Mouse (Mus musculus): ENCODE data around the gene Cdkn2c. TPM values are rescaled to one million over a fixed set of nuclear protein-coding genes. Genes with fewer than 3 reads are reported as not detected.

Gene Cdkn2c
- total and polyA plus RNA-seq, 2 experiments from 2014 or later = 6.4 to 13.4 TPM

DNA sequence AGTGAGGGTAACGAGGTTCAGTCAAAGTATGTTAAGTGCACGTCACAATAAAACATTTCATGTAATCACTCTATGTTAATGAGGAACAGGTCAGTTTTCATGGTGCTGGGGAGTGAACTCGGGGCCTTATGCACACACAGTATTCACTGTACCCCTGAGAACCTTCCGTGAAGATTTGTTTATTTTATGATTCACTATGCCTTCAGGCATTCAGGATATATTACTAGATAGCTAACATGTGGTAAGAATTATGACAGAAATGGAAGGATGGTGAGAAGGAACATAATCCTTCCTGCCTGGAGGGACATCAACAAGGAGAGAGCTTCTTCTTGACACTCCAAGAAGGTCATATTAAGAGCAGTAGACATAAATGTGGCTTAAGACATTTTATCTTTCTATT lies 19.7 kb downstream of the Cdkn2c start:
- Histone ChIP-seq H3K27ac (ENCODE audit: low read depth, low read length) (no peak overlapping the region), H3K9ac (no peak overlapping the region), H3K4me1 (ENCODE audit: insufficient read depth) (no peaks in the 10 kb centered on the region), H3K9me3 (ENCODE audit: low read length) (no peaks in the 10 kb centered on the region), H3K4me2 (ENCODE audit: low read depth) (no peak overlapping the region), H3K27me3 (ENCODE audit: insufficient read depth, low read length) (no peaks in the 10 kb centered on the region), H3K4me3 (ENCODE audit: low read depth, low read length) (no peak overlapping the region), H3K36me3 (ENCODE audit: insufficient read depth) (no peaks in the 10 kb centered on the region)
- WGBS = 83% methylated on average over 4 of the region's 4 CpGs
- no peak for DNase-seq
- no peak for TF ChIP-seq CTCF (IDR thresholded peaks at IDR 0.05; ENCODE audit: low read depth)
- no peak for ATAC-seq

DNA sequence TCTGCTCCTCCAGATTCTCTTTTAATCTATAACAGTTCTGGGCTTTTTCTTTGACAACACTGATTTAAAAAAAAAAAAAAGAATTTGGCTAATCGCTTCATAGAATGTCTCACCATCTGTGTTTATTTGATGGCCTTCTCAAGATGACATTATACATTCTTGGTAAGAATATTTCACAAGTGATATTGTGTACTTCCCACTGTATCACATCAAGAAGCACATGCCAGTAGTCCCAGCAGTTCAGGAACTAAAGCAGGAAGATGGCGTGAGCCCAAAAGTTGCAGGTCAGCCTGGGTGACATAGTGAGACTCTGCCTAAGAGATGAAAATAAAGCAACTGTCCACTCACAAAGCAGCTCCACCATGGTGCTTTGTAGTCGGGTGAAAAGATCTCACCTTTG lies 25.5 kb downstream of the Cdkn2c start:
- H3K4me3 ChIP-seq (ENCODE audit: low read depth, low read length) = no peak overlapping the region
- H3K4me1 ChIP-seq (ENCODE audit: insufficient read depth) = no peaks in the 10 kb centered on the region
- H3K4me2 ChIP-seq (ENCODE audit: low read depth) = no peak overlapping the region
- no peaks in the 10 kb centered on the region for H3K9me3 ChIP-seq (ENCODE audit: low read length)
- H3K27ac ChIP-seq (ENCODE audit: low read depth, low read length) = no peak overlapping the region
- no peak for TF ChIP-seq CTCF (IDR thresholded peaks at IDR 0.05; ENCODE audit: low read depth)
- ATAC-seq (peak; percentile 20; the same call in 1 of the 2 replicates), DNase-seq (no peak)
- H3K9ac ChIP-seq = no peak overlapping the region
- H3K27me3 ChIP-seq (ENCODE audit: insufficient read depth, low read length) = no peaks in the 10 kb centered on the region
- no peaks in the 10 kb centered on the region for H3K36me3 ChIP-seq (ENCODE audit: insufficient read depth)
- WGBS = 76% methylated on average over 3 of the region's 3 CpGs

DNA sequence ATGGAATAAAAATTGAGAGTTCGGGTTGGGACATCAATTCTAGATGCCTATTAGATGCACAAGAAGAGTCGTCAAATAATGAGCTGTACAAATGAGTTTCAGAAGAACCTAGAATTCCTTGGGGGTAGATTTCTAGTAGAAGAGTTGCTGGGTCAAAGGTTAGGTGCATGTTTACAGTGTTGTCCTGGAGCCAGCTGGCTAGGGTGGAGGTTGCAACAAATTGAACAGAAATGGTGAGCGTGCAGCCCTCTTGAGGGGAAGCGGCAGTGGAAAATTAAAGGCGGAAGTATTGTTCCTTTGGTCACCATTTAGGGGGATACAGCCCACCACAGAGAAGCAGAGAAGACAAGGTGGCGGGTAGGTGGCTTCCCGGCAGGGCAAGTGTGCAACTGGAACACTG lies 26.8 kb downstream of the Cdkn2c start:
- ATAC-seq (no peak), DNase-seq (no peak)
- no peaks in the 10 kb centered on the region for H3K9me3 ChIP-seq (ENCODE audit: low read length)
- WGBS = 90% methylated on average over 7 of the region's 7 CpGs
- no peaks in the 10 kb centered on the region for H3K27me3 ChIP-seq (ENCODE audit: insufficient read depth, low read length)
- H3K27ac ChIP-seq (ENCODE audit: low read depth, low read length) = no peak overlapping the region
- H3K36me3 ChIP-seq (ENCODE audit: insufficient read depth) = no peaks in the 10 kb centered on the region
- no peaks in the 10 kb centered on the region for H3K4me1 ChIP-seq (ENCODE audit: insufficient read depth)
- H3K4me2 ChIP-seq (ENCODE audit: low read depth) = no peak overlapping the region
- H3K9ac ChIP-seq = no peak overlapping the region
- H3K4me3 ChIP-seq (ENCODE audit: low read depth, low read length) = no peak overlapping the region
- TF ChIP-seq CTCF (IDR thresholded peaks at IDR 0.05; ENCODE audit: low read depth) = no peak

DNA sequence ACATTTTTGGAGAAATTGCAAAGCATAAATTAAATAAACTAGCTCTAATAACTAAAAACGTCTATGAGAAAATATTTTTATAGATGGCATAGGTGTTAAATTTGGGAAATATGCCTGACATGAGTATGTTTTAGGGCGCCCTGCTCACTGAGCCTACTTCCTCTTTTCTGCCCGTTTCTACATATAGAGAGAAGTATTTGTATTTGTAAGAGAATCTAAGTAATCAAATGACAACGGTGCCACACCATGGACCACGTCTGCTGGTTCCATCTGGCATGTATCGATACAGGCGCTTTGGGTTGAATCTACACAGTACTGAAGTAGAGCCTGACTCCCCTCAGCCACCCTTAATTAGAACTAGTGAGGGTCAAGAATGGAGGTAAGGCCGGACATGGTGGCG lies 27.6 kb downstream of the Cdkn2c start:
- Histone ChIP-seq H3K9ac (no peak overlapping the region), H3K4me1 (ENCODE audit: insufficient read depth) (no peaks in the 10 kb centered on the region), H3K27me3 (ENCODE audit: insufficient read depth, low read length) (no peaks in the 10 kb centered on the region), H3K36me3 (ENCODE audit: insufficient read depth) (no peaks in the 10 kb centered on the region), H3K9me3 (ENCODE audit: low read length) (no peaks in the 10 kb centered on the region), H3K4me2 (ENCODE audit: low read depth) (no peak overlapping the region), H3K27ac (ENCODE audit: low read depth, low read length) (no peak overlapping the region), H3K4me3 (ENCODE audit: low read depth, low read length) (no peak overlapping the region)
- ATAC-seq (no peak), DNase-seq (no peak)
- no peak for TF ChIP-seq CTCF (IDR thresholded peaks at IDR 0.05; ENCODE audit: low read depth)
- WGBS = 91% methylated on average over 9 of the region's 9 CpGs

DNA sequence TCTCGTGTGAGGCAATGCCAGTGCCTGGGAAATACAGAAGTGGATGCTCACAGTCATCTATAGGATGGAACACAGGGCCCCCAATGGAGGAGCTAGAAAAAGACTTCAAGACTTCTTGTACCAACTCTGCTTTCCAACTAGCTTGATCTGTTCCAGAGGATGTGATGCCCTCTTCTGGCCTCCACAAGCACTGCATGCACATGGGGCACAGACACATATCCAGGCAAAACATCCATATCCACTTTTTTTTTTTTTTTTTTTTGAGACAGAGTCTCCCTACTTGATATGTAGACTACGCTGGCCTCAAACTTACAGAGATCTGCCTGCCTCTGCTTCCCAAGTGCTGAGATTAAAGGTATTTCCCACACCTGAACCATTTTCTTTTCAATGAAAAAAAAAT lies 32.0 kb downstream of the Cdkn2c start:
- no peak for TF ChIP-seq CTCF (IDR thresholded peaks at IDR 0.05; ENCODE audit: low read depth)
- Histone ChIP-seq H3K27me3 (ENCODE audit: insufficient read depth, low read length) (no peaks in the 10 kb centered on the region), H3K4me3 (ENCODE audit: low read depth, low read length) (no peak overlapping the region), H3K9ac (no peak overlapping the region), H3K9me3 (ENCODE audit: low read length) (no peaks in the 10 kb centered on the region), H3K4me1 (ENCODE audit: insufficient read depth) (no peaks in the 10 kb centered on the region), H3K27ac (ENCODE audit: low read depth, low read length) (no peak overlapping the region), H3K4me2 (ENCODE audit: low read depth) (no peak overlapping the region), H3K36me3 (ENCODE audit: insufficient read depth) (no peaks in the 10 kb centered on the region)
- 99% methylated on average over 2 of the region's 2 CpGs for WGBS
- ATAC-seq (no peak), DNase-seq (no peak)

DNA sequence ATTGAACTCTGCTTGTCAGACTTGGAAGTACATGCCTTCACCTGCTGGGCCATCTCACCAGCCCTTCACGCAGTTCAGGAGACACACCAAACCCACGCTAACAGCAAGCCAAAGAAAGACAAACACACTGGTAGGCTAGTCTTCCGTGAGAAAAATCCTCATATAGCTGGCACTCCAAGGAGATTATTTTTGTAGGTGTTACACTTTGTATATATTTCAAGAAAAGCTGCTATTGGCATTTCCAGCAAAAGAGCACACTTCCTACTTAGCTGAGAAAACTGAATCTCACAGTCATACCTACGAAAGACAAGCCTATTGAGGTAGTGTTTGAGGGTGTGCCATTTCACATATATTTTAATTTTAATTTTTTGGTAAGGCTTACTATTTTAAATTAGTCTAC lies 36.0 kb downstream of the Cdkn2c start:
- TF ChIP-seq CTCF (IDR thresholded peaks at IDR 0.05; ENCODE audit: low read depth) = no peak
- H3K27ac ChIP-seq (ENCODE audit: low read depth, low read length) = no peak overlapping the region
- H3K4me3 ChIP-seq (ENCODE audit: low read depth, low read length) = no peak overlapping the region
- H3K9ac ChIP-seq = no peak overlapping the region
- no peaks in the 10 kb centered on the region for H3K36me3 ChIP-seq (ENCODE audit: insufficient read depth)
- 85% methylated on average over 4 of the region's 4 CpGs for WGBS
- no peaks in the 10 kb centered on the region for H3K27me3 ChIP-seq (ENCODE audit: insufficient read depth, low read length)
- H3K4me2 ChIP-seq (ENCODE audit: low read depth) = no peak overlapping the region
- H3K9me3 ChIP-seq (ENCODE audit: low read length) = no peaks in the 10 kb centered on the region
- DNase-seq (no peak), ATAC-seq (no peak)
- no peaks in the 10 kb centered on the region for H3K4me1 ChIP-seq (ENCODE audit: insufficient read depth)

DNA sequence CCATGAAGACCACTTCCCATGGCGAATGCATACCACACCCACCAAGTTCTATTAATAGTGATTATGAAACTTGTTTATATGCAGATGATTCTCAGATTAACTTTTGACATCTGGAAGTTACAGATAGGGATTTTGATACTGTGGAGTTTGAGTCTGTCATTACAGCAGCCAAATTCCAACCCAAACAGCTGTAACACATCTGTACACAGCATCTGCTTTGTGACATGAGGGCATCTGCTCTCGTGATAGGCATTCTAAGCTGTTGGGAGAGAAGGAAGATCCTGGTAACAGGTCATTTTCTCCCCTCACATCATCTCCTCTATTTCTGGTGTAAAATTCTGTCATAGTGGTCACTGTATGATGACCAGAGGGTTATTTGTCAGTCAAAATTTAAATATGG lies 36.8 kb downstream of the Cdkn2c start:
- no peak for TF ChIP-seq CTCF (IDR thresholded peaks at IDR 0.05; ENCODE audit: low read depth)
- H3K4me3 ChIP-seq (ENCODE audit: low read depth, low read length) = no peak overlapping the region
- no peak overlapping the region for H3K27ac ChIP-seq (ENCODE audit: low read depth, low read length)
- H3K4me1 ChIP-seq (ENCODE audit: insufficient read depth) = no peaks in the 10 kb centered on the region
- H3K4me2 ChIP-seq (ENCODE audit: low read depth) = no peak overlapping the region
- ATAC-seq = no peak
- 78% methylated on average over 2 of the region's 2 CpGs for WGBS
- no peak overlapping the region for H3K9ac ChIP-seq
- DNase-seq = no peak
- no peaks in the 10 kb centered on the region for H3K36me3 ChIP-seq (ENCODE audit: insufficient read depth)
- H3K9me3 ChIP-seq (ENCODE audit: low read length) = no peaks in the 10 kb centered on the region
- no peaks in the 10 kb centered on the region for H3K27me3 ChIP-seq (ENCODE audit: insufficient read depth, low read length)

DNA sequence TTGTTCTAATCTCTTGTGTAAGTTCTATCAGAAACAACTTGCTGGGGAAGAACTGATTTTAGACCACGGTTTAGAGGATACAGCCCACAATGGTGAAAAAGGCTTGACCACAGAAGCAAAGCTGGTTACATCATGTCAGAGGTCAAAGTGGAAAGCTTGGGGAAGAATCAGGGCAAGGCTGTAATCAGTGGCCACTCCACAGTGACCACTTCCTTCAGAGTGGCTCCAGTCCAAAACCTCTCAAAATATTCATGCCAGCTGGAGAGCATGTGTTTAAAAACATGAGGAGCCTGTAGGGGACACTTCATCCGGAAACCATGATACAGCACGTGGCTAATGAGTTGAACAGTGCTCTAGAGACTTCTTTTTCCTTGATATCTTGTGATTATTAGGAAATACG lies 54.4 kb downstream of the Cdkn2c start:
- DNase-seq (no peak), ATAC-seq (no peak)
- no peaks in the 10 kb centered on the region for H3K27me3 ChIP-seq (ENCODE audit: insufficient read depth, low read length)
- H3K9me3 ChIP-seq (ENCODE audit: low read length) = no peaks in the 10 kb centered on the region
- no peak overlapping the region for H3K4me2 ChIP-seq (ENCODE audit: low read depth)
- no peaks in the 10 kb centered on the region for H3K36me3 ChIP-seq (ENCODE audit: insufficient read depth)
- no peak for TF ChIP-seq CTCF (IDR thresholded peaks at IDR 0.05; ENCODE audit: low read depth)
- H3K4me3 ChIP-seq (ENCODE audit: low read depth, low read length) = no peak overlapping the region
- WGBS = 75% methylated on average over 4 of the region's 4 CpGs
- no peak overlapping the region for H3K27ac ChIP-seq (ENCODE audit: low read depth, low read length)
- H3K4me1 ChIP-seq (ENCODE audit: insufficient read depth) = no peaks in the 10 kb centered on the region
- no peak overlapping the region for H3K9ac ChIP-seq

Other genes starting within 250 kb of the Cdkn2c start
- 161 and 167 TPM in 2 replicates for gene Rnf11, start 182.5 kb downstream of the Cdkn2c start, total RNA-seq (2014; rRNA removed)
- 68.7 and 84.0 TPM in 2 replicates for gene Rnf11, start 182.5 kb downstream of the Cdkn2c start, polyA plus RNA-seq (2015; fragmentation: Nextera tagmentation; extraction: Ambion mirVana)
- gene 4930522H14Rik, start 135.9 kb downstream of the Cdkn2c start, total RNA-seq (2014; rRNA removed) = 0.29 TPM in 1 of 2 replicates, not detected in the other
- not detected in 2 replicates for gene 4930522H14Rik, start 135.9 kb downstream of the Cdkn2c start, polyA plus RNA-seq (2015; fragmentation: Nextera tagmentation; extraction: Ambion mirVana)
- 54.2 and 55.2 TPM in 2 replicates for gene Faf1, start 9.4 kb upstream of the Cdkn2c start, total RNA-seq (2014; rRNA removed)
- 28.0 and 33.3 TPM in 2 replicates for gene Faf1, start 9.4 kb upstream of the Cdkn2c start, polyA plus RNA-seq (2015; fragmentation: Nextera tagmentation; extraction: Ambion mirVana)

Measured in forebrain, postnatal 0 days (tissue).